Mouse (Mus musculus) heart, adult 2 months (tissue): ENCODE measurements around the gene Magi2. TPM values are rescaled to one million over a fixed set of nuclear protein-coding genes. Genes with fewer than 3 reads are reported as not detected.

ENCODE experiments used
- DNase-seq, 2 experiments: peaks; one replicate each; pipeline ENCODE4 v3.0.0; 2021
- H3K27ac ChIP-seq: fragments of 200-600 bp; 2 replicates; pipeline ENCODE4 v1.8.1; 2022
- H3K27me3 ChIP-seq: fragments of 200-500 bp; 2 replicates; pipeline ENCODE4 v1.6.1; 2012; ENCODE audit warnings: mild to moderate bottlenecking, low read length, inconsistent platforms, mixed read lengths; ENCODE audit not compliant: control insufficient read depth, insufficient read depth
- H3K36me3 ChIP-seq: fragments of 200-500 bp; 2 replicates; pipeline ENCODE4 v1.6.1; 2012; ENCODE audit warnings: low read length, inconsistent platforms; ENCODE audit not compliant: control insufficient read depth, insufficient read depth
- H3K4me1 ChIP-seq: fragments of 200-500 bp; 2 replicates; pipeline ENCODE4 v1.6.1; 2011; ENCODE audit warnings: low read length; ENCODE audit not compliant: control insufficient read depth, insufficient read depth
- H3K4me3 ChIP-seq: fragments of 200-600 bp; 2 replicates; pipeline ENCODE4 v1.8.1; 2022
- H3K79me2 ChIP-seq: fragments of 200-500 bp; replicated peaks from 2 replicates; pipeline ENCODE4 v1.6.1; 2012; ENCODE audit warnings: mild to moderate bottlenecking, inconsistent platforms, low read length, moderate library complexity, mixed read lengths; ENCODE audit not compliant: control insufficient read depth, insufficient read depth
- H3K9ac ChIP-seq: fragments of 200-500 bp; 2 replicates; pipeline ENCODE4 v1.6.1; 2012; ENCODE audit warnings: low read depth, mild to moderate bottlenecking, control low read depth, inconsistent platforms, low read length, mixed read lengths
- CTCF ChIP-seq: fragments of 200-600 bp; IDR thresholded peaks from 2 replicates; pipeline ENCODE4 v1.8.1; 2022; ENCODE audit warnings: antibody characterized with exemption, mild to moderate bottlenecking, moderate library complexity
- EP300 ChIP-seq: fragments of 200-500 bp; IDR thresholded peaks from 2 replicates; pipeline ENCODE4 v1.6.1; 2011; ENCODE audit warnings: low read depth, low read length, control low read depth; ENCODE audit not compliant: insufficient read depth
- POLR2A ChIP-seq: fragments of 200-500 bp; IDR thresholded peaks from 2 replicates; pipeline ENCODE4 v1.6.1; 2011; ENCODE audit warnings: mild to moderate bottlenecking, low read depth, low read length, control low read depth; ENCODE audit not compliant: insufficient read depth
- WGBS: fragments of 180-500 bp; shearing (Covaris S2); methylation state at CpG from one replicate; pipeline ENCODE4 v1.1.7; 2018; 5-methylcytosine and 5-hydroxymethylcytosine counted together
- intact Hi-C: fragments of 180-260 bp; cut with DNase I; formaldehyde crosslinking; loops from one replicate; pipeline ENCODE4 v1.15.1; 2025
- polyA plus RNA-seq: library from polyadenylated mRNA; depleted of rRNA; stranded (reverse); fragments of >200 nt; gene quantifications from 2 replicates; pipeline ENCODE4 v1.2.3, GENCODE M21; 2012
- total RNA-seq, 2 experiments: library from RNA; stranded (reverse); gene quantifications; 2 replicates each; pipeline ENCODE4 v1.2.3; 2021

Magi2 gene
- total and polyA plus RNA-seq, 3 experiments: 2.0 to 8.2 (median 7.0) TPM

GRCm38 (mm10) chr5:20303056-20303965, 1076.5 kb downstream of the Magi2 start:
- no peak overlapping the region for H3K27ac ChIP-seq
- H3K36me3 ChIP-seq: no peaks in the 10 kb centered on the region
- no peak overlapping the region for H3K4me3 ChIP-seq
- WGBS: 73% methylated on average over 8 of the region's 8 CpGs
- H3K27me3 ChIP-seq: no peaks in the 10 kb centered on the region
- no peak overlapping the region for H3K9ac ChIP-seq
- TF ChIP-seq CTCF (no peak), EP300 (no peak), POLR2A (no peak)
- H3K79me2 ChIP-seq: no peaks in the 10 kb centered on the region
- DNase-seq: no peak
- intact Hi-C loops: no loop called here
- no peaks in the 10 kb centered on the region for H3K4me1 ChIP-seq

DNA sequence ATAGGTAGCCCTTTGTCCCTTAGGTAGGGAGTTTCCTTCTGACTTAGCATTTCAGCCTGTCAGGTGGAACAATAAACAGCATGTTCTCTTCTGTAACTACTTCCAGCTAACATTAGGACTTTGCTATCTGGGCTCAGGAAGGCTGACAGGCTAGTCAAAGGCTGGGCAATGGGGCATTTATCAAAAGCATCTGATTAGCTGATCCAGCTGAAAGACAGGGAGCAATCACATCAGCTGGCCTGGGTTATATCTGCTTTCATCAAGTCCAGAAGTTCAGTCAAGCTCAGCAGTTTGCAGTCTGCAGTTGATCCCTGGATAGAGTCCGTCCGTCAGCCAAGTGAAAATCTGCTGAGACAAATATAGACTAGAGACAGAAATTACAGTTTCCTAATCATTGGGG, 1094.1 kb downstream of the Magi2 start:
- H3K4me1 ChIP-seq: no peaks in the 10 kb centered on the region
- H3K27ac ChIP-seq: no peak overlapping the region
- no peaks in the 10 kb centered on the region for H3K79me2 ChIP-seq
- H3K4me3 ChIP-seq: no peak overlapping the region
- no peak for DNase-seq
- no peaks in the 10 kb centered on the region for H3K27me3 ChIP-seq
- TF ChIP-seq POLR2A (no peak), CTCF (no peak), EP300 (no peak)
- intact Hi-C loops: no loop called here
- no peaks in the 10 kb centered on the region for H3K36me3 ChIP-seq
- no peak overlapping the region for H3K9ac ChIP-seq
- WGBS: 55% methylated on average over 2 of the region's 2 CpGs

DNA sequence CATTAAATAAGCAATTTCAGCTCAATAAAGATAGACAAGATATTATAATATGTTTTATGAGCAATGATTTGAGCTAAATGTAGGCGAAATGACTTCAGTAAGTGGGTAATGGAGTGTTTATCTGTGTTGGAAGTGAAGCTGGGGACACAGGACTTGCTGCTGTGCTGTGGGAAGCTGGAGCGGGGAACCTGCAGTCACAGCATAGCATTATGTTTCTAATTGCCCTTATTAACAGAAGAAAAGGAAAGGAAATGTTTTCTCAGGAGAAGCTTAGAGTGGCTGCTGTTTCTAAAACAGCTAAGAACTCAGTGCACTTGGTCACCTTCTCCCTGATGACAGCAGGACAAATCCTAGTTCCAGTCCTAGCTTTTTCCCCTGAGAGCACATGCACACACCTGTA, 1098.5 kb downstream of the Magi2 start:
- intact Hi-C loops: no loop called here
- no peak overlapping the region for H3K4me3 ChIP-seq
- WGBS: 81% methylated on average over 2 of the region's 2 CpGs
- no peaks in the 10 kb centered on the region for H3K36me3 ChIP-seq
- no peaks in the 10 kb centered on the region for H3K27me3 ChIP-seq
- no peaks in the 10 kb centered on the region for H3K4me1 ChIP-seq
- TF ChIP-seq CTCF (no peak), EP300 (no peak), POLR2A (no peak)
- H3K79me2 ChIP-seq: no peaks in the 10 kb centered on the region
- H3K9ac ChIP-seq: no peak overlapping the region
- no peak overlapping the region for H3K27ac ChIP-seq
- no peak for DNase-seq

GRCm38 (mm10) chr5:20328901-20329300, 1102.1 kb downstream of the Magi2 start:
- H3K4me3 ChIP-seq: no peak overlapping the region
- H3K79me2 ChIP-seq: no peaks in the 10 kb centered on the region
- no peaks in the 10 kb centered on the region for H3K36me3 ChIP-seq
- H3K27ac ChIP-seq: no peak overlapping the region
- TF ChIP-seq POLR2A (no peak), EP300 (no peak), CTCF (no peak)
- no peaks in the 10 kb centered on the region for H3K27me3 ChIP-seq
- intact Hi-C loops: no loop called here
- no peak overlapping the region for H3K9ac ChIP-seq
- H3K4me1 ChIP-seq: no peaks in the 10 kb centered on the region
- WGBS: 24% methylated on average over 1 of the region's 1 CpGs
- DNase-seq: no peak

DNA sequence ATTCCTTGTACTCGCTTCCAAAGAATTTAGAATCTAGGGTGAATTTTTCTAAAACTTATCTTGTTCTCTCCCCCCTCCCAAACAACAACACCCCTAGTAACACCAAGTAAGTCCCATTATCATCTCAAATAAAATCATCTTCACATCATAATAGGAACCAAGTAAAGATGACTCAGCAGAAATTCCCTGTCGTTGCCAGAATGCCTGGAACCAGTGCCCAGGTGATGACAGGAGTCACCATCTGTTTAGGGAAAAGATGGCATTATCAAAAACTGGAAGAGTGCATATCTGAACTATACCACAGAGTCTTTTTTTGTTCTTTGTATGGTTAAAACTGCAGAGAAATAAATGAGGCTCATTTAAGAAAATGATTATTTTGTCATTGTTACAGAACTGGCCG, 1103.2 kb downstream of the Magi2 start:
- intact Hi-C loops: no loop called here
- Histone ChIP-seq H3K27ac (no peak overlapping the region), H3K9ac (no peak overlapping the region), H3K36me3 (no peaks in the 10 kb centered on the region), H3K79me2 (no peaks in the 10 kb centered on the region), H3K4me1 (no peaks in the 10 kb centered on the region), H3K4me3 (no peak overlapping the region), H3K27me3 (no peaks in the 10 kb centered on the region)
- TF ChIP-seq POLR2A (no peak), CTCF (no peak), EP300 (no peak)
- WGBS: 66% methylated on average over 3 of the region's 3 CpGs
- no peak for DNase-seq

- H3K4me1 ChIP-seq: no peaks in the 10 kb centered on the region
- no peak overlapping the region for H3K9ac ChIP-seq
- no peaks in the 10 kb centered on the region for H3K36me3 ChIP-seq
- no peaks in the 10 kb centered on the region for H3K27me3 ChIP-seq
- 43% methylated on average over 4 of the region's 4 CpGs for WGBS
- intact Hi-C loops: no loop called here
- H3K4me3 ChIP-seq: no peak overlapping the region
- no peak overlapping the region for H3K27ac ChIP-seq
- no peaks in the 10 kb centered on the region for H3K79me2 ChIP-seq
- TF ChIP-seq CTCF: no peak
- no peak for TF ChIP-seq POLR2A
- no peak for TF ChIP-seq EP300
- DNase-seq: no peak
Measured at GRCm38 (mm10) chr5:20332574-20332973, 1105.7 kb downstream of the Magi2 start.
